Mouse (Mus musculus): ENCODE measurements around the gene Nkapl.
"Not testable (repeated sequence)": the region's sequence is repeated elsewhere in the genome, so short reads cannot be mapped to it uniquely, and the experiment has no call there.

DNA sequence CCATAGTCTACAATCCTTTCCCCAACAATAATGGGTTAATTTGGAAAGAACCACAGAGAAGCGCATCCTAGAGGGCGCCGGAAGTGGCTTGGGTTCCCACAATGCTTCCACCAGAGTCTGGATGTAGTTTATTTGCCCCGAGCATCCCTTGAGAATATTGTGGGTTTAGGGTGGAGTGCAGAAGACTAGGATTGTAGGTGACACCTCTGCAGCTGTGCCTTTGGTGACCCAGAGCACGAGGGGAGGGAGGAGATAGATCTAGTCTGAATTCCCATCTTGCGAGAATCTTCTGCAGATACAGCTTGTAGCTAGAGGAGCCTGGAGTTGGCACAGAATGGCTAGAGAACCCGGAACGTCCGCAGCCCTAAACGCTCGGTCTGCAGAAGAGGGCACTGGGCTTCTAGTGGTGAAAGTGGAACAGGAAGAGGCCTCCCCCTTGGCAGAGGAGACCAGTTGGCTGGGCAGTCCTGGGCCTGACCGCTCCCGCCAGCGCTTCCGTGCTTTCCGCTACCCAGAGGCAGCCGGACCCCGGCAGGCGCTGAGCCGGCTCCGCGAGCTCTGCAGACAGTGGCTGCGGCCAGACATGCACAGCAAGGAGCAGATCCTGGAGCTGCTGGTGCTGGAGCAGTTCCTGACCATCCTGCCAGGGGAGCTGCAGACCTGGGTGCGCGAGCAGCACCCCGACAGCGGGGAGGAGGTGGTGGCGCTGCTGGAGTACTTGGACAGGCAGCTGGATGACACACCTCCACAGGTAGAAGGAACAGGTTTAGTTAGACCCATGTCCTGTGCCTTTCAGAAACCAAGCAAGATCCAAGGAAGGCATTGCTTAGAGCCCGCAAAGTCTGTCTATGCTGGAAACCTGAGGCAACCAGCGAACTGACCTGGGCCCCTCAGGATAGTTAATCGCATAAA, 10.7 kb upstream of the Nkapl start, which contains the start of the genes Zkscan4 and Gm10065:
- not testable (repeated sequence) for TF ChIP-seq CTCF, POLR2A (IDR thresholded peaks at IDR 0.05; ENCODE audit: insufficient read depth, low read depth, low read length)
